Mouse (Mus musculus) CD4-positive, CD25-positive, alpha-beta regulatory T cell, adult 4 months (primary cell): ENCODE measurements around the gene Lmntd1. TPM values are rescaled to one million over a fixed set of nuclear protein-coding genes. Genes with fewer than 3 reads are reported as not detected.

ENCODE experiments used
- ATAC-seq: one replicate; pipeline ENCODE4 v1.8.0; 2017
- polyA plus RNA-seq, 2 experiments: library from polyadenylated mRNA; unstranded; fragments of 100-300 nt; shearing (Covaris generic); gene quantifications; one replicate each; pipeline ENCODE4 v1.2.1; 2017

The Lmntd1 gene
- polyA plus RNA-seq, 2 experiments from 2014 or later = not detected

GRCm38 (mm10) chr6:145604648-145605047 is 9.5 kb downstream of the Lmntd1 start:
- ATAC-seq = no peak

GRCm38 (mm10) chr6:145604126-145604525 is 10.0 kb downstream of the Lmntd1 start:
- ATAC-seq = no peak

- no peak for ATAC-seq
These were observed 15.1 kb downstream of the Lmntd1 start for GRCm38 (mm10) chr6:145598794-145599555.

GRCm38 (mm10) chr6:145595905-145596304 is 18.2 kb downstream of the Lmntd1 start:
- no peak for ATAC-seq

GRCm38 (mm10) chr6:145593991-145594390 is 20.1 kb downstream of the Lmntd1 start:
- no peak for ATAC-seq

- no peak for ATAC-seq
These were observed 21.6 kb downstream of the Lmntd1 start for GRCm38 (mm10) chr6:145592531-145592998.

- no peak for ATAC-seq
These were observed 22.1 kb downstream of the Lmntd1 start for GRCm38 (mm10) chr6:145592036-145592435.

- ATAC-seq = no peak
These were observed 22.5 kb downstream of the Lmntd1 start for GRCm38 (mm10) chr6:145591578-145591977.

- ATAC-seq = no peak
These were observed 23.4 kb downstream of the Lmntd1 start for GRCm38 (mm10) chr6:145590501-145591293.

GRCm38 (mm10) chr6:145585052-145585973 is 28.8 kb downstream of the Lmntd1 start:
- no peak for ATAC-seq

- no peak for ATAC-seq
These were observed 32.6 kb downstream of the Lmntd1 start for GRCm38 (mm10) chr6:145581366-145582170.

- no peak for ATAC-seq
These were observed 34.4 kb downstream of the Lmntd1 start for GRCm38 (mm10) chr6:145579761-145580160.

- ATAC-seq = no peak
These were observed 35.5 kb downstream of the Lmntd1 start for GRCm38 (mm10) chr6:145578457-145579185.

- ATAC-seq = no peak
These were observed 37.4 kb downstream of the Lmntd1 start for GRCm38 (mm10) chr6:145576762-145577161.

- no peak for ATAC-seq
These were observed 40.7 kb downstream of the Lmntd1 start for GRCm38 (mm10) chr6:145573250-145574013.

GRCm38 (mm10) chr6:145568701-145569100 is 45.4 kb downstream of the Lmntd1 start:
- no peak for ATAC-seq

GRCm38 (mm10) chr6:145567832-145568231 is 46.3 kb downstream of the Lmntd1 start:
- ATAC-seq = no peak

- no peak for ATAC-seq
These were observed 46.8 kb downstream of the Lmntd1 start for GRCm38 (mm10) chr6:145567296-145567695.

GRCm38 (mm10) chr6:145565663-145566062 is 48.5 kb downstream of the Lmntd1 start:
- no peak for ATAC-seq

- ATAC-seq = no peak
These were observed 49.4 kb downstream of the Lmntd1 start for GRCm38 (mm10) chr6:145564671-145565070.
